Mouse (Mus musculus): Measurements from ENCODE around the gene Aldh3b3. TPM values are rescaled to one million over a fixed set of nuclear protein-coding genes. Genes with fewer than 3 reads are reported as not detected.
"Not testable (repeated sequence)": the region's sequence is repeated elsewhere in the genome, so short reads cannot be mapped to it uniquely, and the experiment has no call there.

Gene Aldh3b3
- polyA plus RNA-seq, 1 experiment from 2014 or later: not detected

- H3K4me2 ChIP-seq (ENCODE audit: low read length): no peak overlapping the region
- no peak for ATAC-seq
- no peaks in the 10 kb centered on the region for H3K4me1 ChIP-seq (replicated peaks; ENCODE audit: control insufficient read depth, insufficient read depth, low read length)
- no peak overlapping the region for H3K27ac ChIP-seq (ENCODE audit: low read length)
- no peaks in the 10 kb centered on the region for H3K27me3 ChIP-seq (replicated peaks; ENCODE audit: control insufficient read depth, insufficient read depth, low read length)
- no peaks in the 10 kb centered on the region for H3K36me3 ChIP-seq (ENCODE audit: control insufficient read depth, insufficient read depth)
- H3K9me3 ChIP-seq (ENCODE audit: control insufficient read depth, low read length): no peaks in the 10 kb centered on the region
- H3K4me3 ChIP-seq (replicated peaks; ENCODE audit: low read length): no peak overlapping the region
- no peak overlapping the region for H3K9ac ChIP-seq (replicated peaks; ENCODE audit: low read depth, low read length)
- WGBS: 13% methylated on average over 2 of the region's 2 CpGs
Observed at GRCm38 (mm10) chr19:3962469-3962868, 4.0 kb downstream of the Aldh3b3 start.

- Histone ChIP-seq H3K4me2 (ENCODE audit: low read length) (no peak overlapping the region), H3K4me3 (replicated peaks; ENCODE audit: low read length) (no peak overlapping the region), H3K9me3 (ENCODE audit: control insufficient read depth, low read length) (no peaks in the 10 kb centered on the region), H3K36me3 (ENCODE audit: control insufficient read depth, insufficient read depth) (no peaks in the 10 kb centered on the region), H3K27me3 (replicated peaks; ENCODE audit: control insufficient read depth, insufficient read depth, low read length) (no peaks in the 10 kb centered on the region), H3K9ac (replicated peaks; ENCODE audit: low read depth, low read length) (no peak overlapping the region), H3K4me1 (replicated peaks; ENCODE audit: control insufficient read depth, insufficient read depth, low read length) (no peaks in the 10 kb centered on the region), H3K27ac (ENCODE audit: low read length) (no peak overlapping the region)
- no peak for ATAC-seq
- 76% methylated on average over 4 of the region's 4 CpGs for WGBS
Observed at GRCm38 (mm10) chr19:3964030-3964429, 5.6 kb downstream of the Aldh3b3 start.

GRCm38 (mm10) chr19:3966330-3967075 is 8.1 kb downstream of the Aldh3b3 start:
- no peaks in the 10 kb centered on the region for H3K36me3 ChIP-seq (ENCODE audit: control insufficient read depth, insufficient read depth)
- 63% methylated on average over 11 of the region's 11 CpGs for WGBS
- H3K4me2 ChIP-seq (ENCODE audit: low read length): no peak overlapping the region
- ATAC-seq: no peak
- no peaks in the 10 kb centered on the region for H3K4me1 ChIP-seq (replicated peaks; ENCODE audit: control insufficient read depth, insufficient read depth, low read length)
- no peak overlapping the region for H3K27ac ChIP-seq (ENCODE audit: low read length)
- H3K4me3 ChIP-seq (replicated peaks; ENCODE audit: low read length): no peak overlapping the region
- H3K27me3 ChIP-seq (replicated peaks; ENCODE audit: control insufficient read depth, insufficient read depth, low read length): no peaks in the 10 kb centered on the region
- no peaks in the 10 kb centered on the region for H3K9me3 ChIP-seq (ENCODE audit: control insufficient read depth, low read length)
- H3K9ac ChIP-seq (replicated peaks; ENCODE audit: low read depth, low read length): no peak overlapping the region

- Histone ChIP-seq H3K9ac (replicated peaks; ENCODE audit: low read depth, low read length) (no peak overlapping the region), H3K36me3 (ENCODE audit: control insufficient read depth, insufficient read depth) (no peaks in the 10 kb centered on the region), H3K4me1 (replicated peaks; ENCODE audit: control insufficient read depth, insufficient read depth, low read length) (no peaks in the 10 kb centered on the region), H3K9me3 (ENCODE audit: control insufficient read depth, low read length) (no peaks in the 10 kb centered on the region), H3K4me2 (ENCODE audit: low read length) (no peak overlapping the region), H3K4me3 (replicated peaks; ENCODE audit: low read length) (no peak overlapping the region), H3K27ac (ENCODE audit: low read length) (no peak overlapping the region), H3K27me3 (replicated peaks; ENCODE audit: control insufficient read depth, insufficient read depth, low read length) (no peaks in the 10 kb centered on the region)
- ATAC-seq: no peak
- 69% methylated on average over 3 of the region's 3 CpGs for WGBS
Observed at GRCm38 (mm10) chr19:3967258-3967657, 8.8 kb downstream of the Aldh3b3 start.

- Histone ChIP-seq H3K27me3 (replicated peaks; ENCODE audit: control insufficient read depth, insufficient read depth, low read length) (no peaks in the 10 kb centered on the region), H3K4me3 (replicated peaks; ENCODE audit: low read length) (no peak within 1 kb of the TSS), H3K27ac (ENCODE audit: low read length) (no peak within 1 kb of the TSS), H3K36me3 (ENCODE audit: control insufficient read depth, insufficient read depth) (no peaks in the 10 kb centered on the region), H3K9ac (replicated peaks; ENCODE audit: low read depth, low read length) (no peak within 1 kb of the TSS), H3K9me3 (ENCODE audit: control insufficient read depth, low read length) (no peaks in the 10 kb centered on the region), H3K4me2 (ENCODE audit: low read length) (no peak within 1 kb of the TSS), H3K4me1 (replicated peaks; ENCODE audit: control insufficient read depth, insufficient read depth, low read length) (no peaks in the 10 kb centered on the region)
- no peak for ATAC-seq
- 60% methylated on average over 9 of the region's 9 CpGs for WGBS
Observed at GRCm38 (mm10) chr19:3972229-3972628, 13.8 kb downstream of the Aldh3b3 start, which contains the start of gene Aldh3b2. TSS of gene Aldh3b2 (plus strand) at chr19:3972328.

GRCm38 (mm10) chr19:3974608-3975007 is 16.2 kb downstream of the Aldh3b3 start:
- H3K36me3 ChIP-seq (ENCODE audit: control insufficient read depth, insufficient read depth); H3K4me3 ChIP-seq (replicated peaks; ENCODE audit: low read length); H3K4me1 ChIP-seq (replicated peaks; ENCODE audit: control insufficient read depth, insufficient read depth, low read length); H3K4me2 ChIP-seq (ENCODE audit: low read length); H3K9me3 ChIP-seq (ENCODE audit: control insufficient read depth, low read length); H3K9ac ChIP-seq (replicated peaks; ENCODE audit: low read depth, low read length); H3K27ac ChIP-seq (ENCODE audit: low read length); H3K27me3 ChIP-seq (replicated peaks; ENCODE audit: control insufficient read depth, insufficient read depth, low read length): not testable (repeated sequence)
- peak; percentile 68 for ATAC-seq
- 53% methylated on average over 6 of the region's 6 CpGs for WGBS

GRCm38 (mm10) chr19:3975866-3976265 is 17.4 kb downstream of the Aldh3b3 start:
- no peaks in the 10 kb centered on the region for H3K4me1 ChIP-seq (replicated peaks; ENCODE audit: control insufficient read depth, insufficient read depth, low read length)
- no peak overlapping the region for H3K4me2 ChIP-seq (ENCODE audit: low read length)
- H3K27me3 ChIP-seq (replicated peaks; ENCODE audit: control insufficient read depth, insufficient read depth, low read length): no peaks in the 10 kb centered on the region
- no peak overlapping the region for H3K27ac ChIP-seq (ENCODE audit: low read length)
- no peaks in the 10 kb centered on the region for H3K9me3 ChIP-seq (ENCODE audit: control insufficient read depth, low read length)
- WGBS: 74% methylated on average over 2 of the region's 2 CpGs
- ATAC-seq: no peak
- no peak overlapping the region for H3K4me3 ChIP-seq (replicated peaks; ENCODE audit: low read length)
- H3K36me3 ChIP-seq (ENCODE audit: control insufficient read depth, insufficient read depth): no peaks in the 10 kb centered on the region
- H3K9ac ChIP-seq (replicated peaks; ENCODE audit: low read depth, low read length): no peak overlapping the region

- WGBS: 11% methylated on average over 4 of the region's 4 CpGs
- H3K36me3 ChIP-seq (ENCODE audit: control insufficient read depth, insufficient read depth): no peaks in the 10 kb centered on the region
- H3K4me3 ChIP-seq (replicated peaks; ENCODE audit: low read length): no peak overlapping the region
- H3K9me3 ChIP-seq (ENCODE audit: control insufficient read depth, low read length): no peaks in the 10 kb centered on the region
- no peaks in the 10 kb centered on the region for H3K4me1 ChIP-seq (replicated peaks; ENCODE audit: control insufficient read depth, insufficient read depth, low read length)
- ATAC-seq: peak; percentile 85
- H3K27ac ChIP-seq (ENCODE audit: low read length): no peak overlapping the region
- no peak overlapping the region for H3K4me2 ChIP-seq (ENCODE audit: low read length)
- H3K27me3 ChIP-seq (replicated peaks; ENCODE audit: control insufficient read depth, insufficient read depth, low read length): no peaks in the 10 kb centered on the region
- H3K9ac ChIP-seq (replicated peaks; ENCODE audit: low read depth, low read length): no peak overlapping the region
Observed at GRCm38 (mm10) chr19:3980309-3980708, 21.9 kb downstream of the Aldh3b3 start.

GRCm38 (mm10) chr19:3980917-3981316 is 22.5 kb downstream of the Aldh3b3 start:
- 83% methylated on average over 9 of the region's 9 CpGs for WGBS
- Histone ChIP-seq H3K4me2 (ENCODE audit: low read length) (no peak overlapping the region), H3K27ac (ENCODE audit: low read length) (no peak overlapping the region), H3K9me3 (ENCODE audit: control insufficient read depth, low read length) (no peaks in the 10 kb centered on the region), H3K9ac (replicated peaks; ENCODE audit: low read depth, low read length) (no peak overlapping the region), H3K4me3 (replicated peaks; ENCODE audit: low read length) (no peak overlapping the region), H3K36me3 (ENCODE audit: control insufficient read depth, insufficient read depth) (no peaks in the 10 kb centered on the region), H3K27me3 (replicated peaks; ENCODE audit: control insufficient read depth, insufficient read depth, low read length) (no peaks in the 10 kb centered on the region), H3K4me1 (replicated peaks; ENCODE audit: control insufficient read depth, insufficient read depth, low read length) (no peaks in the 10 kb centered on the region)
- no peak for ATAC-seq
